Mouse (Mus musculus): Measurements from ENCODE around the gene Arrdc2.

The Arrdc2 gene

DNA sequence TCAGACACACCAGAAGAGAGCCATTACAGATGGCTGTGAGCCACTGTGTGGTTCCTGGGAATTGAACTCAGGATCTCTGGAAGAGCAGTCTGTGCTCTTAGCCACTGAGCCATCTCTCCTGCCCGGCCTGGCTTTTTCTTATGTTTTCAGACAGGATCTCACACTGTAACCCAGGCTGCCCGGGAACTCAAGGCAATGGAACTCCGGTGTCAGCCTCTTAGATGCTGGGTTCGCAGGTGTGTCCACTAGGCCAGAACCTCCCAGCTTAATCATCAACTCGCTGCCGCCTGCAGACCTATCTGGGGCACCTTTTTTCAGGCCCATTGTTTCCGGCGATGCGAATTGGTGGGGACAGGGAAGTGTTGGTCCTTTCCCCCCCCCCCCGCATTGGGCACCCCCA is 1.1 kb upstream of the Arrdc2 start:
- WGBS, result 47% methylated on average over 10 of the region's 10 CpGs

DNA sequence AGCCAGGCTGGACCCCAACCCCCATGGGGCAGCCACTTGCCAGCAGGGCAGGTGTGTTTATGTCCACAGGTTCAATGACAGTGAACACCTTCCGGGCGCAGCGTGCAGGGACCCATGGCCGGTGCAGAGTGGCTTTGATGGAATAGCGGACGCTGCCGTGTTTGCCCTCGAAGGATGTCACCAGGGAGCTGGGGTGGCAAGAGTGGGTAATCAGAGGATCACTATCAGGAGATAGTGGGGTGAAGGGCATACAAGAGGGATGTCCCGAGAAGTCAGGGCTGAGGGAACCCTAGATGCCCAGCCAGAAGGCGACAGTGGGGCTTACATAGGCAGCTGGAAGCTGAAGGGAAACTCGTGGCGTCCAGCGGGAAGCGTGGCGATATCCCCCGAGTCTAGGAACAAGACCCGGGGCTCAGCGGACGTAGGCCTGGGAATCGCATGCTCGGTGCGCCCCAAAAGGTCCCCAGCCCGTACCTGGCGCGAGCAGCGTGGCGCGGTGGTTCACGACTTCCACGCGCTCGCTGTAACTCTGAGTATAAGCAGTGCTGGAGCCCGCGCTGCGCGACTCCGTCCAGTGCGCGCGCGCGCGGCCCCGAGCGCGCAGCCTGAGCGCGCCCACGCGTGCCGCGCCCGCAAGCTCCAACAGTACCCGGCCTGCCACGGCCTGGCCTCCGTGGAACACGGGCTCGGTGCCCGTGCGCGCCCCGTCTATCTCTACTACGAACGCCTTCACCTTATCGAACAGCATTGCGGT is 689 bp downstream of the Arrdc2 start:
- 2% methylated on average over 66 of the region's 66 CpGs for WGBS

DNA sequence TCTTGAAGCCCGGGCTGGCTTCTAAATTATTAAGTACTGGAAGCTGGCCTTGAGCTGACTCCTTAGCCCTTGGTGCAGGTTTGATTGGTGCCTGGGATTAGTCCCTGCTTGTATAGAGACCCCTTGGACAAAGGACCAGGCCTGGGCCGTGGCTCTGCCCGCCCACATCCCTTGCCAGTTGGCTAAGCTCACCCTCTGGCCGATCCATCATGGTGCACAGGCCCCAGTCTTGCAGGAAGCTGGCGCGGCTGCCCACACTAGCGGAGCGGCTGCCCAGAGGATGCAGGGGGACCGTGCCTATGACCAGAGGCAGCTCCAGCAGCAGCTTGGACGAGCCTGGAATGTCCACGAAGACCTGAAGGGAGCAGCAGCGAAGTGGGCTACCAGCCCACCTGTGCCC is 2.9 kb downstream of the Arrdc2 start:
- 79% methylated on average over 12 of the region's 12 CpGs for WGBS

DNA sequence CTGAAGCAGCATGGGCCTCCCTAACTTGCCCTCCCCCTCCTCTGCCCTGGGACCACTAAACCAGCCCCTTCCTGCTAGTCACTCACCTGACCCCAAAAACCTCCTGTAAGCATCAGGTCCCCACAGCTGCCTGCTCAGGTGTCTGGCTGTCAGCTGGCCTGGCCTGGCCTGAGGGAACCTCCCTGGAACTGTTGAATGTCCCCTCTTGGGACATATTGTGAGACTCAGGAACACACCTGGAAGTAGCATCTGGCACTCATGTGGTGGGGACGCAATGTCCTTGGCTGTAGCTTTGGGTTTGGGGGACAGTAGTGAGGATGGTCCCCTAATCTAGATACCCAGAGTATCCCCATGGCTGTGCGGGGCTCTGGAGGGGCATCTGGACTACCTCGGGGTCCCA is 5.4 kb downstream of the Arrdc2 start:
- 91% methylated on average over 3 of the region's 3 CpGs for WGBS

DNA sequence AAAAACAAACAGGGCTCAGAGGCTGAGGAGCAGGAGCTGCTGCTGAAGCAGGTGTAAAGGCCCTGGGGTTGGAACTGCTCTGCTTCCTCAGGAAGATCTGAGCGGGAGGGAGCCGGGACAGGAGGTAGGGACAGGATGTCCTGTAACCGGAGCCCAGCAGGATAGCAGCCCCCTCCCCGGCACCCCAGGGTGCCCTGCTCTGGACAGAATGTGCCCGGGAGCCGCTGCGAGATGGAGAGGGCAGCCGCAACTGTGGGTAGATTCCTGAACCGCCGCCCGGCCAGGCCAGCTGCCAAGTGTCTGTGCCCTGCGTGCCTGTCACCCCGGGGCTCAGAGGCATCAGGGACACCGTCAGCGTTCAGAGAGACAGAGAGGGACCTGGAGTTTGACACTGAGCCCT is 6.0 kb downstream of the Arrdc2 start:
- 66% methylated on average over 15 of the region's 15 CpGs for WGBS

DNA sequence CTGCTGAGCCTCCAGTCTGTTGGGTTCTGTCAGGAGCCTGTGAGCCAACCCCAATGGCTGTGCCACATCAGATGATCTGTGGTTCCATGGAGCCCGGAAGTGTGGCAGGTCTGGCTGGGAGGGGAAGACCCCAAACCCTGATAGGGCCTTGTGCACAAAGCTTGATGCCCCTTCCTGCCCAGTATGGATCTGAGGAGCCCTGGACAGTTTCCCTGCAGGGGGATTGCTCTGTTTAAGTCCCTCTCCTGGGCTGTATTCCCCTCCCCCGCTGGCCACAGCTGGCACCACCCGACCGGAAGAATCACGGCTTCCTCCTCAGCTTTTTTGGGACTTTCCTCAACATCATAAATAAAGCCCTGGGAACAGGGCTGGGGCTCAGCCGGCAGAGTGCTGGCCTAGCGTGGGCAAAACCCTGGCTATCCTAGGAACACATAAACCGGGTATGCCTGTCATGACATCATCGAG is 6.5 kb downstream of the Arrdc2 start:
- WGBS, result 36% methylated on average over 9 of the region's 9 CpGs

DNA sequence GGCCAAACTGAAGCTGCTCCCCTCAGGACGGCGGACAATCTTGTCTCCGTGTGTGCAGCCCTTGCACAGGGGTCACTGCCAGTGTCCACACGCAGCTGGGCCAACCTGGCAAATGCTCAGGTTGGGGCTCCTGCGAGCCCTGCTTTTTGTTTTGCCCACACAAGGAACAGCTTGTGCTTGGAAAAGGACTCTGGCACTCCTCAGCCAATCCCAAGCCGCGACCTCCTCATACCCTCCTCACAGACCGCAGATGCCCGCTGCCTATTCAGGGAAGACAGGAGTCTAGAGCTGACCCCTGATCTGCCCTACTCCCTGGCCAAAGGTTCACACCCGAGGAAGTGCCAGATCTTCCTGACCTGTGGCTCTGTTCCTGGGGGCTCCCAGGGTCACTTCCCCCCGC is 7.1 kb downstream of the Arrdc2 start:
- 61% methylated on average over 11 of the region's 11 CpGs for WGBS

DNA sequence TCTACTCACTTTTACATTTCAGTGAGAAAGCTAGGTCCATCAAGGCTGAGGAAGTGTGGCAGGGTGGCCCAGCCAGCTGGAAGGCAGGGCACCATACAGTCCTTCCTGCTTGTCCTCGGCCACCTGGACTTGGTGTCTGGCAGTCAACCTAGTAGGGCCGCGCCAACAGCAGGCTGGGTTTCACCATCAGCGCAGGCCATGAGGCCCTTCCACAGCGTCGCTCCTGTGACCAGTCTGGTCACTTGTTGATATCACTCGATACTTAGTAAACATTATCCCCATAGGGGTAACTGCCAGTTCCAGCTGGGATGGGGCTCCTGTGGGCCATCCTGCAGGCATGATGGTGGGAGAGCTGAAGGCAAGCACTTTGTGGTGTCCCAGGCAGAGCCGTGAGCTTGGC is 8.0 kb downstream of the Arrdc2 start:
- 95% methylated on average over 8 of the region's 8 CpGs for WGBS

DNA sequence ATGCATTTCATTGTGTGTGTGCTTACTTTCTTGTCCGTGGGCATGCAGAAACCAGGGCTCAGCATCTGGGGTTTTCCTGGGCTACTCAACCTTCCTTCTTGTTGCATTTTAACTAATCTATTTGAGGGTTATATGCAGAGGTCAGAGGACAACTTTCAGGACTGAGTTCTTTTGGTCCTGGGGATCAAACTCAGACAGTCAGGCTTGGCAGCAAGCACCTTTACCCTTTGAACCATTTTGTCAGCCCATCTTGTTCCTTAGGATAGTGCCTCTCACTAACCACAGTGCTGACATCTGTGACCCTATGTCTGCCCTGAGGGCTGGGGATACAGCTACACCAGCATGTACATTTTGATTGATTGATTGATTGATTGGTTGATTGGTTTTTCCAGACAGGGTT is 11.7 kb downstream of the Arrdc2 start:
- 98% methylated on average over 1 of the region's 1 CpGs for WGBS

DNA sequence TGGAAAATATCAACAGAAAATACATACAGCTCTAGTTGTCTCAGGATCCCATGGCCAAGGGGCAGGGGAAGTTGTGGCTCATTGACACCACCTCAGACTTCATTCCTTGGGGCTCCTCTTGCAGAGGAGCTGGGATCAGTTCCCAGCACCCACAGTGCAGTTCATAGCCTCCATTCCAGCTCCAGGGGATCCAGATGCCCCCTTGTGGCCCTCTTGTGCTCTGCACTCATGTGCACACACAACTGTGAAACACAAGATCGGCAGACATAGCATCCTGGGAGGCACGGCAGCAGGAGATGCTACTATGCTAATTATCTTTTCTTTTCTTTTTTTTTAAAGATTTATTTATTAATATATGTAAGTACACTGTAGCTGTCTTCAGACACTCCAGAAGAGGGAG is 12.5 kb downstream of the Arrdc2 start:
- 92% methylated on average over 2 of the region's 2 CpGs for WGBS

DNA sequence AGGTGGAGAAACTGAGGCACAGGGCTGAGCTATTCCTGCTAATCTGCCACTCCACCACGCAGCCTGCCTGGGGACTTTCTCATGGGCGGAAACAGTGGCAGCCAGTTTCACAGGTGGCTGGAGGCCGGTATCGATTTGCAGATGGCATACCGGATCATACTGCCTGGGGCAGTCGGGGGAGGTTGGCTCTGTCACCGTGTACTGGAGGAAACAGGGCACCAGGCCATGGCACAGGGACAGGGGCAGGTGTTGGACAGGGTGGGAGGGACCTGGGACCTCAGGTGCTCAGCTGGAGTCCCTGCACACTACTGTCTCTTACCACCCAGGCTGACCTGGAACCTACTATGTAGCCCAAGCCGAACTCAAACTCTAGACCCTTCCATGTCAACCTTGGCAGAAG is 13.7 kb downstream of the Arrdc2 start:
- WGBS, result 82% methylated on average over 8 of the region's 8 CpGs

DNA sequence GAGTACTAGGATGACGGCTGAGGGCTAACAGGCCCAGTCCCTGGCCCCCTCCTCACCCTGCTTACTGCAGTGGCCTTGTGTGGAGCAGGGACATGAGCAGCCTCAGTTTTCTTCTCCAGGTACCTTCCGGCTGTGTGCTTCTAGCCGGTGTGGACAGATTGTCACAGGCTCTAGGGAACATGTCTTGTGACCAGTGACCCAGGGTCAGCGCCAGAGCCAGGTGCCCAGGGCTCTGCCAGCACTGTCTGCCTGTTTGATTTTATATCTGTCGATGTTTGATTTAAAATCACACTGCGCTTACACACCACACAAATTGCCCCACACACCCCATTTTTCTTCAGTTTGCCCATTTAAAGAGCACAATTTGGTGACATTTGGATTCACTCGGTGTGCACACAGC is 15.7 kb downstream of the Arrdc2 start:
- WGBS, result 93% methylated on average over 7 of the region's 7 CpGs

DNA sequence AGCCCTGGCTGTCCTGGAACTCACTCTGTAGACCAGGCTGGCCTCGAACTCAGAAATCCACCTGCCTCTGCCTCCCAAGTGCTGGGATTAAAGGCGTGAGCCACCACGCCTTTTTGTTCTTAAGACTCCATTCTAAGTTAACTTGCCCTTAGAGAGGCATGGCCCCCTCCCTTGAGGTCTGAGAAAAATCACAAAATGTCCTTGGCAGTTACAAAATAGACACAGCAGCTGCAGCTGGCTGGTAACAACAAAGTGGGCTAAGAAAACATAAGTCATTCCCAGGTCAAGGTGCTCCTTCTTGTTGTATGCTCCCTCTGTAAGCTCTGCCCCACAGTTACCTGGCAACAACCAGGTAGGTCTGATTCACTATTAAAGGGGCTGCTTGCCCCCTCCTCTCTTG is 16.9 kb downstream of the Arrdc2 start:
- WGBS, result 70% methylated on average over 3 of the region's 3 CpGs

DNA sequence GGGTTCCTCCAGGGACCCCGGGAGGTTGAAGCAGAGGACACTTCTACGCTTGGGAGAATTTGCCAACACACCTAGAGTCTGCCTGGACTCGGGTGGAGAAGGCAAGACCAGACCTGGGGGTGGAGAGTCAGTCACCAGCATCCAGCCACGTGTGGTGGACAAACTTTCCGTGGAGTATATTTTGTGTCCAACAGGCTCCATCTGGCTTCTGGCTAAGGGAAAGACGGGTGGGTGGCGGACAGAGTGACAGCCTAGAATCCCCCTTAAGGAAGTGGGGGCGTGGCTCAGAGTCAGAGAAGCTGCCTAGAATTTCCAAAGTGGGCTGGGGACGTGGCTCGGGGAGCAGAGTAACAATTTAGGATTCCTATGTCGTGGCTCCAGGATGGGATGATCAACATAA is 17.5 kb downstream of the Arrdc2 start:
- 35% methylated on average over 11 of the region's 11 CpGs for WGBS

DNA sequence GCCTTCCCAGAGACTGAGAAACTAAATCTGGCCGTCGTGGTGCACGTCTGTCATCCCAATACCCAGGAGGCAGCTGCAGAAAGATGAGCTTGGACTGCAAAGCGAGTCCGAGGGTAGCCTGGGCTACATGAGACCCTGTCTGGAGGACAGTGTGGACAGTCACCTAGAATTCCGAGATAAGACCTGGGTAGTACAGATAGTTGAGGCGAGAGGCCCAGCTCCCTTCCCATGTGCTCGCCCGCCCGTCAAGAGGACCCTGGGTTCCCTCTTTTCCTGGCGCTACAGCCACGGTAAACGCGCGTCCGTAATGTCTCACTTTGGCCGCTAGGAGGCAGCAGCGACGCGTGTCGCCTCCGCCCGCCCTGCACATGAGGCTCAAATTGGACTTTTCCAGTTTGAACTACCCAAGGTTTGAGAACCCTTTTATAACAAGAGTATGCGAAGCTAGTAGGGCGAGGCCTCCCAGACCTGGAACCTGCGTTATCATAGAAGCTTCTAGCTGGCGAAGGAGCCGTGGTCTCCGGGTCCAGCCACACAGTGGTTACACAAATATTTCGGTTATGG is 18.0 kb downstream of the Arrdc2 start:
- WGBS, result 18% methylated on average over 30 of the region's 30 CpGs

DNA sequence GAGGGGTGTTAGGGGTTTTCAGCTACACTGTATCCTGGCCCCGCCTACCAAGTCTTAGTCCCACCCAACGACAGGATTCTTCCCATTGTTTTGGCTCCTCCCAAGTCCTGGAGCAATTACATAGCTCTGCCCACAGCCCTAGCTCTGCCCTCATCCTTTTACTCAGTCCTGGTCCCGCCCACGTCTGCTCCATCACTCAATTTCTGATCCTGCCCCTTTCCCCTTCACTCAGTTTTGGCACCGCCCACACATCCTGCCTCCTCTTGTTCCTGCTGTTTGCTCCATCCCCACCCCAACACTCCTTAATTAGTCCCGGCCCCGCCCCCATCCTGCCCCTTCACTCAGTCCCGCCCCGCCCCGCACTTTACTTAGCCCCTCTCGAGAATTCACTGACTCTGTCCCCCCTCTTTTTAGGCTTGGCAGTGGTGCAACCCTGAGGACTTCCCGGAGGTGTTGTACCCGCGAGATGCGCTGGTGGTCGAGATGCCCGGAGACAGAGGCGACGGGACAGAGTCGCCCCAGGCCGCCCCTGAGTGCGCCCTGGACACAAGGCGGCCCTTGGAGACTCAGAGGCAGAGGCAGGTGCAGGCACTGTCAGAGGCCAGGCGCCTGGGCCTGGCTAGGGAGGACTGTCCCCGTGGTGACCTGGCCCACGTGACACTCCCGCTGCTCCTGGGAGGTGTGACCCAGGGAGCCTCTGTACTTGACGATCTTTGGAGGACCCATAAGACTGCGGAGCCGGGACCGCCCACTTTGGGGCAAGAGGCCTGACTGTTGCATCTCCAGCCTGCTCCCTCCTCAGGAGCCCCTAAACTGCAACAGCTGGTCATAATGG is 19.2 kb downstream of the Arrdc2 start:
- WGBS, result 11% methylated on average over 31 of the region's 31 CpGs

DNA sequence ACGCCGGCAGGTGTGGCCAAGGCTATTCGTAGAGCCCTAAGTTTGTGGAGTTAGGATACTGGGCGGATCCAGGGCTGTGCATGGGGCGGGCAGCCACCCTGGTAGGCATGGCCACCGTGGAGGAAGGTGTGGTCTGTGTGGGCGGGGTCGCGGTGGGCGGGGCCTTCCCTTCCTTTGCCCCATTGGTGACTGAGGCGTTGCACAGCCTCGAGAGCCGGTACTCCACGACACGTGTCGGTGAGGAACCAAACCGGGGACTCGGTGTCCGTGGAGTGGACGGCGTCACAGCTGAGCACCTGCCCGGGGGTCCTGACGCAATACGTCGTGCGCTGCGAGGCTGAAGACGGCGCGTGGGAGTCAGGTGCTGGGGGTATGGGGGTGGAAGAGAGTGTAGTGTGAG is 22.8 kb downstream of the Arrdc2 start:
- 11% methylated on average over 29 of the region's 30 CpGs for whole genome bisulfite sequencing

DNA sequence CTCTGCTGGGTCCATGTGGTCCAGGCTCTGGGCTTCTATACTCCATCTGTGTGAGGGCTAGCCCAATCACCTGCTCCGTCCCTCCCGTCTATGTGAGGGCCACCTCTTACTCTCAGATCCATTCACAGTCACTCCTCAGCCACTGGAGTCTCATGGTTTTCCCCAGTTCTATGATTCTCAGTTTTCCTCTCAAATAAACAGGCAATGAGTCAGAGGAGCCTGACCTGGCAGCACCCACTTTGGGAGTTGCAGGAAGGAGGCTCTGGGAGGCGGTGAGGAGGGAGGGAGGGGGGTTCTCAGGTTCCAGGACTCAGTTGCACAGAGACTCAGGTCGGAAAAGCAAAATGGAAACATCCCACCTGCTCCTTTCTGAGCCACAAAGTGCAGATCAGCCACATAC is 26.6 kb downstream of the Arrdc2 start:
- 69% methylated on average over 4 of the region's 4 CpGs for WGBS

DNA sequence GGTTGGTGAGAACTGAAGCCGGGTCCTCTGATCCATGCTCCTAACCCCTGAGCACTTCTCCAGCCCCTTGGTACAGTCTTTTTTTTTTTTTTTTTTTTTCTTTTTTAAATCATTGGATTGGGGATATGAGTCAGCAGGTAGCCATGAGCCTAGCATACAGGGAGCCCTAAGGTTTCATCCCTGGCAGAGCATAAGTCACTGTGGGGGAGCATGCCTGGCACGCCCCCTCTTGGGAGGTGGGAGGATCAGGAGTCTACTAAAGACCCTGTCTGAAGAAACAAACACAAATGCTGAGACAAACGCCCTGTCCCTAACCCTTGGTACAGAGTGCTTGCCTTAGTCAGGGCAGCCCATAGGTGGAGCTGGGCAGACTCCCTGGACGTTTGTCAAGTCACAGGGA is 27.5 kb downstream of the Arrdc2 start:
- WGBS, result 67% methylated on average over 4 of the region's 4 CpGs

DNA sequence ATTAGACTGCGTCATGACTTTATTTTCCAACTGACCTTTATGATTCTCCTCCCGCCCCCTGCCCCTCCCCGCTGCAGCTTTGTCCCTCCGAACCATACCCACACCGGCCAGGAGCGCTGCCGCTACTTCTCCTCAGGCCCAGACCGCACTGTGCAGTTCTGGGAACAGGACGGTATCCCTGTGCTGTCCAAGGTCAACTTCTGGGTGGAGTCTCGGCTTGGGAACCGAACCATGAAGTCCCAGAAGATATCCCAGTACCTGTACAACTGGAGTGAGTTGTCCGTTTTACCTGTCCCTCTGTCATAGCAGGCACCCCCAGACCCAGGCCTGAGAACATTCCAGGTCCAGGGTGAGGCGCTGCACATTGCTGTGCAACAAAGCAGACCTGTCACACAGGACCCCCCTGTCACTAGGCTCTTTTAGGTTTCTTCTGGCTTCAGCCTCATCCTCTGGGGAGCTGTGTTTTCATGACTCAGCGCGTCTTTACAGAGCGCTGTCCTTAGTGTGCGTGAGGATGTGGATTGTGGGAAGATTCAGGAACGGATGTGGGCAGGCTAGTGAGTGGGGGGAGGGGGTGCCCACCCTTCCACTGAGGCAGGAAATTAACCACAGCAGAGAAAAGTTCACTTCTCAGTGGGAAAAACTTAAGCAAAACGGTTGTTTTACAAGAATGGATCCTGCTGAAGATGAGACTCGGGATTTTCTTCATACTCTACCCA is 28.4 kb downstream of the Arrdc2 start:
- WGBS, result 78% methylated on average over 20 of the region's 20 CpGs

DNA sequence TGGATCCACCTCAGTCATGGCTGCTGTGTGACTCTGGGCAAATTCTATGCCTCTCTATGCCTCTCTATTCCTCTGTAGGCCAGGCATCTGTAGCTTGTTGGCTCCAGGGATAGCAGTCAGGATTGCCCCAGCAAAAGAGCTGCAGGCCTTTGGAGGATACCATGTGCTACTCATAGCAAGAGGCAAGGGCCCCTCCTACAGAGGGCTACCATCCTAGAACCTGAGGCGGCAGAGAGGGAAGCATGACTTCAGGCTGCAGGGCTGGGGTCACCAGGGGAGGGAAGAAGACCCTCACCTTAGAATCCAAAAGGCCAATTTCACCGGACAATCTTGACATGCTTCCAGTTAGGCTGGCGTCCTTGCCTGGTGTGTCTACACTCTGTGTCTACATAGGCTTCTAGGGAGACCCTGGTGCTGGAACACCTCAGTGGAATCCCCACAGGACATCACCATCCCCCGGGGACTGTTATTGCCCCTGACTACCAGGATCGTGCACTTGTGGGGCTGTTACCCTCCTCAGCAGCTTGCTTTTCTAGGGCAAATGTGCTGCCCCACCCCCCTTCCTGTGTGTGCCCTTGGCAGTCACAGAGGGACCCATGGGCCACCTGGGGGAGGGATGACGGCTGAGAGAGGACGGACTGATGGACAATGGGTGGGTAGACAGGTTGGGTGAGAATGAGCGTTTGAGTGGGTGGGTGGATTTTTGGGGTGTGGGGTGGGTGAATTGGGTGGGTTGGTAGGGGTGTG is 30.4 kb downstream of the Arrdc2 start:
- WGBS, result 73% methylated on average over 8 of the region's 8 CpGs
